Mouse (Mus musculus): ENCODE measurements around the gene Vps13d. TPM values are rescaled to one million over a fixed set of nuclear protein-coding genes. Genes with fewer than 3 reads are reported as not detected.

Vps13d gene
- total and polyA plus RNA-seq, 2 experiments from 2014 or later: 7.8 to 35.3 TPM

DNA sequence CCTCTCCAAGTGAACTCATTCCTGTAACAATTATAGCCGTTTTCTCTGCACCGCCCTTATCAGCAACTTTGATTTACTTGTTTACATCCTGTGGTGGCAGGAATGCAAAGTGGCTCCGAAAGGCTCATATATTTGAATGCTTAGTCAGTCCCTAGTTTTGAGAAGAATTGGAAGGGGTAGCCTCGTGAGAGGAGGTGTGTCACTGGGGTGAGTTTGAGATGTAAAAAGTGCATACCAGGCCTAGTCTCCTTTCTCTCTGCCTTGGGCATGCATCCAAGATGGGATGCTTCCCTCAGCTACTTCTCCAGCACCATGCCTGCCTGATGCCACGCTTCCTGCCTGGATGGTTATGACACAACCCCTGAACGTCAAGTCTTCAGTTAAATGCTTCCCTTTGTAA is 225.8 kb downstream of the Vps13d start:
- DNase-seq (ENCODE audit: low spot score) (no peak), ATAC-seq (0 out of 2 replicates have a peak, but pooled peaks have one; percentile 21)
- no peak overlapping the region for H3K4me3 ChIP-seq (ENCODE audit: low read length)
- H3K27ac ChIP-seq: no peak overlapping the region
- H3K9ac ChIP-seq (replicated peaks; ENCODE audit: low read length): no peak overlapping the region
- H3K9me3 ChIP-seq (ENCODE audit: low read length): no peaks in the 10 kb centered on the region
- no peak for TF ChIP-seq CTCF (IDR thresholded peaks at IDR 0.05; ENCODE audit: low read depth)
- no peaks in the 10 kb centered on the region; the same call in 1 of the 2 replicates for H3K4me1 ChIP-seq (ENCODE audit: insufficient read depth, low read length)
- no peaks in the 10 kb centered on the region for H3K36me3 ChIP-seq (ENCODE audit: insufficient read depth, low read length)
- WGBS: 65% methylated on average over 6 of the region's 6 CpGs
- no peak overlapping the region for H3K4me2 ChIP-seq (ENCODE audit: low read depth, low read length)
- H3K27me3 ChIP-seq (ENCODE audit: insufficient read depth, low read length): no peaks in the 10 kb centered on the region

DNA sequence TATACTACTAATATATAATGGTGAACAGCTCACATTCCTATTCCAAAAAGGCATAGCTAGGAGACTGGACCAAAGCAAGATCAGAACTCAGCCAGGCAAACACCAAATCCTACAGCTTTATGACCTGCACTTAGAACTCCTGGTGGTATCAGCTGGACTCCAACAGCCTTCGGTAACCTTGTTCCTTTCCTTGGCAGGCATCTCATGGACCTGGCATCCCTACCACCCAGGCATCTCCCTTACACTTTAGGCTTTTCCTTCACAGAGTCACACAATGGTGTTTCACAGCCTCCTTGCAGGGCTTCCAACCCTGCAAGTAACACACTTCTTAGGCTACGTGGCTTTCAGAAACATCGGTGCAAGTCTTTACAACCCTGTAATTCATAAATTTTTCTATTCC is 226.4 kb downstream of the Vps13d start:
- no peak overlapping the region for H3K4me2 ChIP-seq (ENCODE audit: low read depth, low read length)
- H3K4me3 ChIP-seq (ENCODE audit: low read length): no peak overlapping the region
- no peaks in the 10 kb centered on the region for H3K36me3 ChIP-seq (ENCODE audit: insufficient read depth, low read length)
- DNase-seq (ENCODE audit: low spot score) (no peak), ATAC-seq (no peak)
- H3K27ac ChIP-seq: no peak overlapping the region
- no peaks in the 10 kb centered on the region for H3K9me3 ChIP-seq (ENCODE audit: low read length)
- 87% methylated on average over 3 of the region's 3 CpGs for WGBS
- H3K9ac ChIP-seq (replicated peaks; ENCODE audit: low read length): no peak overlapping the region
- no peaks in the 10 kb centered on the region for H3K27me3 ChIP-seq (ENCODE audit: insufficient read depth, low read length)
- TF ChIP-seq CTCF (IDR thresholded peaks at IDR 0.05; ENCODE audit: low read depth): no peak
- no peaks in the 10 kb centered on the region; the same call in 1 of the 2 replicates for H3K4me1 ChIP-seq (ENCODE audit: insufficient read depth, low read length)

DNA sequence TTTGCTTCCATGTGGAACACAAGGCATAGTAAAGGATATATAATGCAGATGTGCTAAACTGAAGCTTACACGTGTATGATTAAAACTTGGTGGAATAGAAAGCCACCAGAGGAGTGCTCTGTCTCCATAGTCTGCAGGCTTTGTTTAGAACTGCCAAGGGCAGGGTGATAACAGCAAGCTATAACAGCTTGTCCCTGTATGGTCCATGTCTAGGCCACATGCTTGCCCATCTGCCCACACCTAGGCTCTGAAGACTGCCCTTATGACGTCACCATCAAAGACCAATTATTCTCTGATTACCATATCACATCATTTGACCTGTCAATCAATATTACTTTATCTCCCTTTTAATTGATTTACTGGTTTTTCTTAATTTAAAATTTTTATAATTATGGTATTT is 229.6 kb downstream of the Vps13d start:
- no peak for TF ChIP-seq CTCF (IDR thresholded peaks at IDR 0.05; ENCODE audit: low read depth)
- no peak overlapping the region for H3K27ac ChIP-seq
- DNase-seq (ENCODE audit: low spot score) (no peak), ATAC-seq (peak; percentile 59; the same call in 1 of the 2 replicates)
- H3K27me3 ChIP-seq (ENCODE audit: insufficient read depth, low read length): no peaks in the 10 kb centered on the region
- H3K4me1 ChIP-seq (ENCODE audit: insufficient read depth, low read length): no peaks in the 10 kb centered on the region; the same call in 1 of the 2 replicates
- 62% methylated on average over 2 of the region's 2 CpGs for WGBS
- no peak overlapping the region for H3K9ac ChIP-seq (replicated peaks; ENCODE audit: low read length)
- H3K36me3 ChIP-seq (ENCODE audit: insufficient read depth, low read length): no peaks in the 10 kb centered on the region
- H3K4me3 ChIP-seq (ENCODE audit: low read length): no peak overlapping the region
- H3K9me3 ChIP-seq (ENCODE audit: low read length): no peaks in the 10 kb centered on the region
- no peak overlapping the region for H3K4me2 ChIP-seq (ENCODE audit: low read depth, low read length)

DNA sequence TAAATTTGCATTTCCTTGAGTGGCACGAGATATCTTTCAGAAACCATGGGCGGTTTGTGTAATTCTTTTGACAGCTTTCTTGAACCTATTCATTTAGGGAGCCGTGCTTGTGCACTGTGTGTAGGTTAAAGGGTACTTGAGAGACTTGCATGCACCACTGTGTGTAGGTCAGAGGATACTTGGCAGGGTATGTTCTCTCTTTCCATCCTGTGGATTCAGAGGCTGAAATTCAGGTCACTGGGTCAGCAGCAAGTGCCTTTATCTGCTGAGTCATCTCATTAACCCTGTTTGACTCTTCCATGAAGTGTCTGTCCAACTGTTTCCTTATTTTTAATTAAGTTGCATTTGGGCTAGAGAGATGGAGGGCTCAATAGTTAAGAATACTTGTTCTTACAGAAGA is 233.1 kb downstream of the Vps13d start:
- Histone ChIP-seq H3K9ac (replicated peaks; ENCODE audit: low read length) (no peak overlapping the region), H3K36me3 (ENCODE audit: insufficient read depth, low read length) (no peaks in the 10 kb centered on the region), H3K4me1 (ENCODE audit: insufficient read depth, low read length) (no peaks in the 10 kb centered on the region; the same call in 1 of the 2 replicates)

DNA sequence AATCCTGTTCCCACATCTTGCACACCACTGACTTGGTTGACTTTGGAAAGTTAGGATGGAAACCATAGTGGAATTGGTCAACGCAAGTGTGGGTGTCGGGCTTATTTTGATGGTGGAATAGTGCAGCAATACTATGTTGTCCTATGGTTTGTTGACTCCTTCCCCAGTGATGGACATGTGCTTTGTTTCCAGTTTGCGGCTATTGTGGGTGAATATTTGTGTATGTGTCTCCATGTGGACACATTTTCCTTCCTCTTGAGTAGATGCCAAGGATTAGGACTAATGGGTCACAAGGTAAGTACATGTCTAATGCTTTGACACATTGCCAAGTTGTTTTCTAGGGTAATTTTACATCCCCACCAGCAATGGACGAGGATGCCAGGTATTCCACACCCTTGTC is 233.6 kb downstream of the Vps13d start:
- ATAC-seq: no peak
- no peak overlapping the region for H3K4me3 ChIP-seq (ENCODE audit: low read length)
- no peak for TF ChIP-seq CTCF (IDR thresholded peaks at IDR 0.05; ENCODE audit: low read depth)
- H3K9ac ChIP-seq (replicated peaks; ENCODE audit: low read length): no peak overlapping the region
- no peaks in the 10 kb centered on the region; the same call in 1 of the 2 replicates for H3K4me1 ChIP-seq (ENCODE audit: insufficient read depth, low read length)
- H3K27me3 ChIP-seq (ENCODE audit: insufficient read depth, low read length): no peaks in the 10 kb centered on the region
- H3K27ac ChIP-seq: no peak overlapping the region
- DNase-seq (ENCODE audit: low spot score): no peak
- H3K36me3 ChIP-seq (ENCODE audit: insufficient read depth, low read length): no peaks in the 10 kb centered on the region
- 79% methylated on average over 4 of the region's 4 CpGs for WGBS
- no peaks in the 10 kb centered on the region for H3K9me3 ChIP-seq (ENCODE audit: low read length)
- no peak overlapping the region for H3K4me2 ChIP-seq (ENCODE audit: low read depth, low read length)

More for the DNA sequence above, 233.1 kb downstream of the Vps13d start:
- no peak for DNase-seq (ENCODE audit: low spot score)
- ATAC-seq: no peak
- TF ChIP-seq CTCF (IDR thresholded peaks at IDR 0.05; ENCODE audit: low read depth): no peak
- no peaks in the 10 kb centered on the region for H3K27me3 ChIP-seq (ENCODE audit: insufficient read depth, low read length)
- no peak overlapping the region for H3K27ac ChIP-seq
- 68% methylated on average over 3 of the region's 3 CpGs for WGBS
- no peaks in the 10 kb centered on the region for H3K9me3 ChIP-seq (ENCODE audit: low read length)
- no peak overlapping the region for H3K4me2 ChIP-seq (ENCODE audit: low read depth, low read length)
- no peak overlapping the region for H3K4me3 ChIP-seq (ENCODE audit: low read length)

DNA sequence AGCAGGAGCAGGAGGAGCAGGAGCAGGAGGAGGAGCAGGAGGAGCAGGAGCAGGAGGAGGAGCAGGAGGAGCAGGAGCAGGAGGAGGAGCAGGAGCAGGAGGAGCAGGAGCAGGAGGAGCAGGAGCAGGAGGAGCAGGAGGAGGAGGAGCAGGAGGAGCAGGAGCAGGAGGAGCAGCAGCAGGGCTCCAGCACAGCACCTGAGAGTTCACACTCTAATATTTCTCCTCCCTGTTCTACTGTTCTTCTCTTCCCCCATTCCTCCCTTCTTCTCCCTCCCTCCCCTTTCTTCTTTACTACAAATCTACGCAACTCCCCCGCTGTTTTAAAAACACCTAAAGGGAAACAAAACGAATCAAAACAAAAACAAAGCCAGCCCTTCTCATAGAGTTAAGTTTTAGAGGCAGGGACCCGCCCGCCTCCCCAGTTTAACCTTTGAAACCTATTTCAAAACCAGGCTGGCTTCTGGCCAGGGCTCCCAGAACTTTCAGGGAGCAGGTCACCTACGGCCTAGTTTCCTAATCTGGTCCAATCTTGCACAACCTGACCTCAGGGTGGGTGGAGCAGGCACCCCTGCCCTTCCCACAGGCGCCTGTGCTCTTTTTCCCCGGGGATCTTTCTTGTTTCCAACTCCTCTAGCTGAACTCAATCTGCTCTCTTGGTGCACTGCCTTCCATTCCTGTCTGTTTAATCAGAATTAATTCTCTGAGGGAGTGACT is 234.5 kb downstream of the Vps13d start:
- DNase-seq (ENCODE audit: low spot score): no peak
- TF ChIP-seq CTCF (IDR thresholded peaks at IDR 0.05; ENCODE audit: low read depth): no peak

DNA sequence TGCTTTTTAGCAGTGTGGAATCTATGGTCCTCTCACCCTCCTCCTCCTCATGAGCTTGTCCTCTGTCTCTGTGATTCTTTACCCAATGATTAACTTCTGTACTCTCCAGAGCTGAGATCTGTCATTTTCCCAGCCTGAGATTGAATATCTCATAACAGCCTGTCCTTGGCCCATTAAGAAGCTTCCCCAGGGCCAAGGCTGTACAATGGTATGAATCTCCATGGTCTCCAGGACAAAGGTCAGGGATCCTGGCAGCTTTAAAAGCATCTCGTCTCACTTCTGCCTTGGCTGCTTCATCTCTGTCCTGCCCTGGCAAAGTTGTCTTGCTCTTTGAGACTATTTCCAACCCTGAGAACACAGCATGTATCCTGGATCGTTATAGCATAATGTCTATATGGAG is 237.1 kb downstream of the Vps13d start:
- WGBS: 61% methylated on average over 2 of the region's 2 CpGs
- no peak for TF ChIP-seq CTCF (IDR thresholded peaks at IDR 0.05; ENCODE audit: low read depth)
- no peak for ATAC-seq

More for the DNA sequence above, 234.5 kb downstream of the Vps13d start:
- no peaks in the 10 kb centered on the region for H3K9me3 ChIP-seq (ENCODE audit: low read length)
- ATAC-seq: no peak
- H3K4me3 ChIP-seq (ENCODE audit: low read length): no peak overlapping the region
- H3K4me2 ChIP-seq (ENCODE audit: low read depth, low read length): no peak overlapping the region
- H3K27me3 ChIP-seq (ENCODE audit: insufficient read depth, low read length): no peaks in the 10 kb centered on the region
- no peak overlapping the region for H3K27ac ChIP-seq
- H3K36me3 ChIP-seq (ENCODE audit: insufficient read depth, low read length): no peaks in the 10 kb centered on the region
- 61% methylated on average over 8 of the region's 8 CpGs for WGBS
- no peaks in the 10 kb centered on the region; the same call in 1 of the 2 replicates for H3K4me1 ChIP-seq (ENCODE audit: insufficient read depth, low read length)
- H3K9ac ChIP-seq (replicated peaks; ENCODE audit: low read length): no peak overlapping the region

More for the DNA sequence above, 237.1 kb downstream of the Vps13d start:
- Histone ChIP-seq H3K4me1 (ENCODE audit: insufficient read depth, low read length) (no peaks in the 10 kb centered on the region), H3K27ac (no peak overlapping the region), H3K36me3 (ENCODE audit: insufficient read depth, low read length) (no peaks in the 10 kb centered on the region), H3K9ac (replicated peaks; ENCODE audit: low read length) (no peak overlapping the region), H3K4me2 (ENCODE audit: low read depth, low read length) (no peak overlapping the region), H3K4me3 (ENCODE audit: low read length) (no peak overlapping the region), H3K9me3 (ENCODE audit: low read length) (no peaks in the 10 kb centered on the region), H3K27me3 (ENCODE audit: insufficient read depth, low read length) (no peaks in the 10 kb centered on the region)
- DNase-seq (ENCODE audit: low spot score): no peak

All from hindbrain, postnatal 0 days (tissue).